ENCODE assay signal across 16 mouse cellular contexts in the genomic region with DNA sequence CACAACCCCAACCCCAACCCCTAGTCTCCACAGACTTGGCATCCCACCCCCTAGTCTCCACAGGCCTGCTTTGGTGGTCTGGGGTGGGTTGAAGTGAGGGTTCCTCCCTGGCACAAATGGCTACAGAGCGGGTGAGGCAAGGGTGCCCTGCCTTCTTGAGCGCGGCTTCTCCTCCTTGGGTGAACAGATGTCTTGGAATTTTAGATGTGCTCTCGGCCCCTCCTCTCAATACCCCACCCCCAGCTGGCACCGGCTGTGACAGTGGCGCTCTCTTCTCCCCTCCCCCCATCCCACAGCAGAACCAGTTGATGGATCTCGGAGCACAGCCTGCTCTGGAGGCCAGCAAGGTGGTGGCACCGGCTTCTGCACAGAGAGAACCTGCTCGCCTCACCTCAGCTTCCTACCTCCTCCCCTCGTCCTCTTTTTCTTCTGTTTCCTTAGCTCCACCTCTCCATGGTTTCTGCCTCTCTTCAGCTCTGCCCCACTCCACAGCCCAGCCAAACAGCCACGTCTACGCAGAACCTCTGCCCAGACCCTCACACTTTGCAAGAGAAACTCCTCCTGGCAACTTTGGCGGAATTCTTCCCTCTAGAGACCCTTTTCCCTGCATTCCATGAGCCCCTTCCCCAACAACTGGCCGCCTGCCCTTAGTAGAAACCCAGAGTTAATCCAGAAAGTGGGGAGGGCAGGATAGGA. TPM values are rescaled to one million over a fixed set of nuclear protein-coding genes. Genes with fewer than 3 reads are reported as not detected.
A peak's percentile ranks its signal among the peaks of the same experiment; 100 is the strongest.
DNase-seq lines count a peak whose midpoint lies in the region; ATAC-seq lines count a peak whose summit lies in the region.
"Had no signal": no experiment of that assay in that cellular context is flagged by ENCODE, and none has a peak within 500 bp of the region (broad histone marks: within the 10 kb centered on the region; RNA-seq: fewer than 3 reads in every experiment).

No protein-coding gene starts in this region.

- H3K9ac ChIP-seq in neural tube, embryonic 13.5 days = no peak overlapping the region
- H3K9ac ChIP-seq in neural tube, embryonic 15.5 days (replicated peaks) = no peak overlapping the region
- H3K9ac ChIP-seq in embryonic facial prominence, embryonic 15.5 days = no peak overlapping the region
- no peak overlapping the region for H3K9ac ChIP-seq in neural tube, embryonic 14.5 days (replicated peaks; ENCODE audit: low read depth, low read length)
- H3K9ac ChIP-seq: limb, embryonic 13.5 days had no signal

- no peaks in the 10 kb centered on the region for H3K9me3 ChIP-seq in neural tube, embryonic 13.5 days
- H3K9me3 ChIP-seq in neural tube, embryonic 15.5 days (replicated peaks) = no peaks in the 10 kb centered on the region
- no peaks in the 10 kb centered on the region for H3K9me3 ChIP-seq in embryonic facial prominence, embryonic 15.5 days (replicated peaks)
- H3K9me3 ChIP-seq in neural tube, embryonic 14.5 days (ENCODE audit: control insufficient read depth, low read length) = no peaks in the 10 kb centered on the region
- H3K9me3 ChIP-seq: limb, embryonic 13.5 days had no signal

- peaks cover 100% of the 10 kb centered on the region for H3K27me3 ChIP-seq in neural tube, embryonic 13.5 days
- peaks cover 99% of the 10 kb centered on the region for H3K27me3 ChIP-seq in neural tube, embryonic 15.5 days (replicated peaks)
- H3K27me3 ChIP-seq in embryonic facial prominence, embryonic 15.5 days = peaks cover 97% of the 10 kb centered on the region
- H3K27me3 ChIP-seq in neural tube, embryonic 14.5 days (ENCODE audit: control insufficient read depth, insufficient read depth, low read length) = peaks cover 47% of the 10 kb centered on the region

- no peak for ATAC-seq in neural tube, embryonic 13.5 days (ENCODE audit: low read depth)
- ATAC-seq in neural tube, embryonic 15.5 days (ENCODE audit: low FRiP score) = no peak
- no peak for ATAC-seq in embryonic facial prominence, embryonic 15.5 days (ENCODE audit: insufficient number of reproducible peaks, low FRiP score, low TSS enrichment, low read depth)
- ATAC-seq in neural tube, embryonic 14.5 days (ENCODE audit: low read depth) = no peak

- H3K4me2 ChIP-seq in neural tube, embryonic 13.5 days = peak overlapping the region; percentile 11; the same call in 1 of the 2 replicates
- no peak overlapping the region for H3K4me2 ChIP-seq in neural tube, embryonic 15.5 days
- H3K4me2 ChIP-seq in embryonic facial prominence, embryonic 15.5 days (replicated peaks) = peak overlapping the region; percentile 17
- H3K4me2 ChIP-seq in neural tube, embryonic 14.5 days (ENCODE audit: low read depth, low read length) = peak overlapping the region; percentile 18; the same call in 1 of the 2 replicates
- H3K4me2 ChIP-seq: limb, embryonic 13.5 days had no signal

- H3K36me3 ChIP-seq in neural tube, embryonic 13.5 days = no peaks in the 10 kb centered on the region
- no peaks in the 10 kb centered on the region for H3K36me3 ChIP-seq in neural tube, embryonic 15.5 days
- no peaks in the 10 kb centered on the region for H3K36me3 ChIP-seq in embryonic facial prominence, embryonic 15.5 days
- H3K36me3 ChIP-seq in neural tube, embryonic 14.5 days (ENCODE audit: control insufficient read depth, insufficient read depth, low read length) = no peaks in the 10 kb centered on the region
- H3K36me3 ChIP-seq: limb, embryonic 13.5 days had no signal

- peak overlapping the region; percentile 52; the same call in 1 of the 2 replicates for H3K27ac ChIP-seq in neural tube, embryonic 13.5 days (replicated peaks)
- H3K27ac ChIP-seq in neural tube, embryonic 15.5 days (replicated peaks) = no peak overlapping the region
- no peak overlapping the region for H3K27ac ChIP-seq in embryonic facial prominence, embryonic 15.5 days (replicated peaks)
- peak overlapping the region; percentile 34 for H3K27ac ChIP-seq in neural tube, embryonic 14.5 days (ENCODE audit: low read depth, low read length)
- H3K27ac ChIP-seq: kidney, postnatal 0 days; limb, embryonic 13.5 days had no signal

- peak; percentile 47 for DNase-seq in cerebellum, adult 11 months
- DNase-seq in cerebellum, postnatal 4 days (ENCODE audit: low spot score in 2 of 2) = no peak
- no peak for DNase-seq in spleen, postnatal 4 days (ENCODE audit: low spot score in 2 of 2)
- DNase-seq in natural killer cell, adult 2 months (ENCODE audit: low spot score in 2 of 2) = no peak
- DNase-seq: adrenal gland, postnatal 25 days; gastrocnemius, postnatal 36 days; lung, adult 18-20 months; spleen, adult 18-20 months had no signal

- H3K4me1 ChIP-seq in neural tube, embryonic 13.5 days (replicated peaks) = peaks cover 41% of the 10 kb centered on the region
- peaks cover 35% of the 10 kb centered on the region for H3K4me1 ChIP-seq in neural tube, embryonic 15.5 days
- H3K4me1 ChIP-seq in embryonic facial prominence, embryonic 15.5 days = peaks cover 36% of the 10 kb centered on the region
- peaks cover 7% of the 10 kb centered on the region; the same call in 1 of the 2 replicates for H3K4me1 ChIP-seq in neural tube, embryonic 14.5 days (ENCODE audit: control insufficient read depth, insufficient read depth, low read length)

- no peak overlapping the region for H3K4me3 ChIP-seq in neural tube, embryonic 13.5 days
- H3K4me3 ChIP-seq in neural tube, embryonic 15.5 days (replicated peaks) = no peak overlapping the region
- H3K4me3 ChIP-seq in embryonic facial prominence, embryonic 15.5 days (replicated peaks) = no peak overlapping the region
- H3K4me3 ChIP-seq in neural tube, embryonic 14.5 days (ENCODE audit: low read depth, low read length) = no peak overlapping the region
- H3K4me3 ChIP-seq: limb, embryonic 13.5 days had no signal

- under 1% methylated on average over 14 of the region's 14 CpGs for WGBS in neural tube, embryonic 13.5 days
- 2% methylated on average over 14 of the region's 14 CpGs for WGBS in neural tube, embryonic 15.5 days
- WGBS in embryonic facial prominence, embryonic 15.5 days = under 1% methylated on average over 14 of the region's 14 CpGs
- WGBS in neural tube, embryonic 14.5 days = under 1% methylated on average over 14 of the region's 14 CpGs

RNA-seq across cellular contexts. Expression of a gene that starts 10.9 kb away (rescaled TPM):
- 26.4 and 27.0 TPM in 2 replicates for polyA plus RNA-seq in neural tube, embryonic 13.5 days (2015; fragmentation: Nextera tagmentation; extraction: Ambion mirVana)
- polyA plus RNA-seq in neural tube, embryonic 15.5 days (2015; fragmentation: Nextera tagmentation; extraction: Ambion mirVana) = 13.7 and 16.3 TPM in 2 replicates
- 0.09 TPM in 1 of 2 replicates, not detected in the other for polyA plus RNA-seq in embryonic facial prominence, embryonic 15.5 days (2015; fragmentation: Nextera tagmentation; extraction: Ambion mirVana)
- 25.3 and 25.5 TPM in 2 replicates for polyA plus RNA-seq in neural tube, embryonic 14.5 days (2014; fragmentation: Nextera tagmentation; extraction: Ambion mirVana)
- polyA plus RNA-seq: heart, embryonic 16.5 days; kidney, postnatal 0 days; limb, embryonic 13.5 days; testis, adult 2 months had no signal

RNA-seq across cellular contexts. Expression of a gene that starts 29.6 kb away (rescaled TPM):
- 1.7 and 2.1 TPM in 2 replicates for polyA plus RNA-seq in neural tube, embryonic 13.5 days (2015; fragmentation: Nextera tagmentation; extraction: Ambion mirVana)
- 2.5 and 3.7 TPM in 2 replicates for polyA plus RNA-seq in neural tube, embryonic 15.5 days (2015; fragmentation: Nextera tagmentation; extraction: Ambion mirVana)
- polyA plus RNA-seq in embryonic facial prominence, embryonic 15.5 days (2015; fragmentation: Nextera tagmentation; extraction: Ambion mirVana) = 3.8 and 7.0 TPM in 2 replicates
- 1.3 and 2.4 TPM in 2 replicates for polyA plus RNA-seq in neural tube, embryonic 14.5 days (2014; fragmentation: Nextera tagmentation; extraction: Ambion mirVana)

RNA-seq across cellular contexts. Expression of a gene that starts 39.6 kb away (rescaled TPM):
- 39.7 and 41.1 TPM in 2 replicates for polyA plus RNA-seq in neural tube, embryonic 13.5 days (2015; fragmentation: Nextera tagmentation; extraction: Ambion mirVana)
- 31.6 and 37.6 TPM in 2 replicates for polyA plus RNA-seq in neural tube, embryonic 15.5 days (2015; fragmentation: Nextera tagmentation; extraction: Ambion mirVana)
- polyA plus RNA-seq in embryonic facial prominence, embryonic 15.5 days (2015; fragmentation: Nextera tagmentation; extraction: Ambion mirVana) = 41.0 and 41.3 TPM in 2 replicates
- polyA plus RNA-seq in neural tube, embryonic 14.5 days (2014; fragmentation: Nextera tagmentation; extraction: Ambion mirVana) = 28.0 and 35.6 TPM in 2 replicates

Comparison
In these comparisons a context has a peak if more than half of its experiments do, and no peak if none do; other contexts are left out.
1. H3K27ac ChIP-seq: peak in neural tube, embryonic 13.5 days (single experiment) and neural tube, embryonic 14.5 days (single experiment); none in neural tube, embryonic 15.5 days (single experiment) and embryonic facial prominence, embryonic 15.5 days (single experiment).
2. RNA of a gene that starts 10.9 kb away (polyA plus RNA-seq): 26.4 to 27.0 TPM in neural tube, embryonic 13.5 days, 25.3 to 25.5 TPM in neural tube, embryonic 14.5 days and 13.7 to 16.3 TPM in neural tube, embryonic 15.5 days; 0.09 TPM in embryonic facial prominence, embryonic 15.5 days; every median in the first group is over 10 times any median in the second.